Mouse (Mus musculus): Measurements from ENCODE around the gene Cdca7. TPM values are rescaled to one million over a fixed set of nuclear protein-coding genes. Genes with fewer than 3 reads are reported as not detected.
A peak's percentile ranks its signal among the peaks of the same experiment; 100 is the strongest.

Cdca7 gene
- 198 and 207 TPM in 2 replicates for polyA plus RNA-seq (2015; fragmentation: Nextera tagmentation; extraction: Ambion mirVana)

- WGBS = under 1% methylated on average over 58 of the region's 58 CpGs
- peaks cover 12% of the 10 kb centered on the region for H3K27me3 ChIP-seq
- peaks cover 13% of the 10 kb centered on the region for H3K36me3 ChIP-seq (ENCODE audit: poor library complexity, severe bottlenecking)
- peak within 1 kb of the TSS; percentile 87 for H3K27ac ChIP-seq
- peak within 1 kb of the TSS; percentile 85 for H3K4me3 ChIP-seq
- H3K9me3 ChIP-seq (replicated peaks) = no peaks in the 10 kb centered on the region
- peak within 1 kb of the TSS; percentile 86 for H3K9ac ChIP-seq
- H3K4me1 ChIP-seq = peaks cover 54% of the 10 kb centered on the region
- H3K4me2 ChIP-seq = peak within 1 kb of the TSS; percentile 75
- ATAC-seq = peak; percentile 80
These were observed at the start of gene Cdca7 for GRCm38 (mm10) chr2:72475797-72476485. Gene Cdca7, plus strand, starts transcription at chr2:72476159.

DNA sequence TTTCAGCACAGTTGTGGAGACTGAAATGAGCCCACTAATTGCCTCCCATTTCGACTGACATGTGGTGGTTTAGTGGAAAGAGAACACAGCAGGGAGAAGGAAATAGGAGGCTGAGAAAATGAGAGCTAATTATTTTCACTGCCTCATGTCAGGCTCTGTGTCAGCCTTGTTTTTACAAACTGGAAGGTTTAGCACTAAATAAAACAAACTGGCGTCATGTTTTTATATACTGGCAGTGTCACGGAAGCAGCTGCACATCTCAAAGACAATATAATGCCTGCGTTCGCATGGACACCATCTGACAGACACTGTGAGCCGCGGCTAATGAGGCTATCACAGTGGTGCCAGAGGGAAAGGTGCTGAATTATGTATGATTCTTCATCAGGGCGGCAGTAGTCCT is 49.2 kb upstream of the Cdca7 start:
- Histone ChIP-seq H3K4me1 (peaks cover 50% of the 10 kb centered on the region), H3K4me2 (peak overlapping the region; percentile 47), H3K9me3 (replicated peaks) (no peaks in the 10 kb centered on the region), H3K36me3 (ENCODE audit: poor library complexity, severe bottlenecking) (no peaks in the 10 kb centered on the region), H3K4me3 (peak overlapping the region; percentile 15), H3K27me3 (peaks cover 59% of the 10 kb centered on the region), H3K9ac (no peak overlapping the region; the same call in 1 of the 2 replicates), H3K27ac (peak overlapping the region; percentile 84)
- WGBS = 3% methylated on average over 8 of the region's 8 CpGs
- peak; percentile 97 for ATAC-seq

DNA sequence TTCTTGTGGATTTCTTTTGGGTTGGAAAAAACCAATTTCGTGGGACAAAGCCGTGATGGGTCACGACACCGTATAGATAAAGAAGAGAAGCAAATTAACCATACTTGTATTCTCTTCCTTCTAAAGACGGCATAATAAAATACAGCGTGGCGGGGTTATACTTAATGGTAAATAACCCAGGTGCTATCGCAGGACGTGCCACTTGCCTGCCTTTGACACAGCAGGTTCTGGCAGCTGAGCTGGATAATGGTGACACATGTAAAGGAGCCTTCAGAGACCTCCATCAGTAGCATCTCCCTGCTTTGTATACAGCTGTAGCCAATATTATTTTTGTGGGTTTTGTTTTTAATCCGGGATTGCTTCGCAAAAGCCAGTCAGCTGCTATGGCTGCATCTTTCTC is 48.7 kb upstream of the Cdca7 start:
- Histone ChIP-seq H3K9me3 (replicated peaks) (no peaks in the 10 kb centered on the region), H3K4me3 (peak overlapping the region; percentile 15), H3K27ac (peak overlapping the region; percentile 84), H3K36me3 (ENCODE audit: poor library complexity, severe bottlenecking) (no peaks in the 10 kb centered on the region), H3K9ac (no peak overlapping the region), H3K27me3 (peaks cover 54% of the 10 kb centered on the region), H3K4me2 (peak overlapping the region; percentile 47), H3K4me1 (peaks cover 50% of the 10 kb centered on the region)
- peak; percentile 72 for ATAC-seq
- WGBS = 17% methylated on average over 11 of the region's 11 CpGs

- Histone ChIP-seq H3K27ac (no peak overlapping the region), H3K4me3 (no peak overlapping the region), H3K4me1 (0 out of 2 replicates have a peak, but pooled peaks cover 5% of the 10 kb centered on the region), H3K27me3 (0 out of 2 replicates have a peak, but pooled peaks cover 8% of the 10 kb centered on the region), H3K9ac (no peak overlapping the region), H3K36me3 (ENCODE audit: poor library complexity, severe bottlenecking) (no peaks in the 10 kb centered on the region), H3K4me2 (no peak overlapping the region), H3K9me3 (replicated peaks) (no peaks in the 10 kb centered on the region)
- ATAC-seq = no peak
- WGBS = 86% methylated on average over 8 of the region's 8 CpGs
These were observed 36.9 kb upstream of the Cdca7 start for GRCm38 (mm10) chr2:72438941-72439533.

- ATAC-seq = peak; percentile 83
- Histone ChIP-seq H3K27me3 (0 out of 2 replicates have a peak, but pooled peaks cover 4% of the 10 kb centered on the region), H3K4me3 (no peak overlapping the region), H3K4me1 (0 out of 2 replicates have a peak, but pooled peaks cover 5% of the 10 kb centered on the region), H3K36me3 (ENCODE audit: poor library complexity, severe bottlenecking) (no peaks in the 10 kb centered on the region), H3K4me2 (no peak overlapping the region), H3K9ac (no peak overlapping the region), H3K27ac (no peak overlapping the region), H3K9me3 (replicated peaks) (no peaks in the 10 kb centered on the region)
- 76% methylated on average over 9 of the region's 9 CpGs for WGBS
These were observed 34.9 kb upstream of the Cdca7 start for GRCm38 (mm10) chr2:72441010-72441409.

GRCm38 (mm10) chr2:72442825-72443224 is 33.1 kb upstream of the Cdca7 start:
- Histone ChIP-seq H3K4me1 (peaks cover 9% of the 10 kb centered on the region; the same call in 1 of the 2 replicates), H3K4me2 (no peak overlapping the region), H3K27ac (no peak overlapping the region), H3K36me3 (ENCODE audit: poor library complexity, severe bottlenecking) (no peaks in the 10 kb centered on the region), H3K4me3 (no peak overlapping the region), H3K27me3 (no peaks in the 10 kb centered on the region), H3K9ac (no peak overlapping the region), H3K9me3 (replicated peaks) (no peaks in the 10 kb centered on the region)
- WGBS = 96% methylated on average over 6 of the region's 6 CpGs
- ATAC-seq = no peak

DNA sequence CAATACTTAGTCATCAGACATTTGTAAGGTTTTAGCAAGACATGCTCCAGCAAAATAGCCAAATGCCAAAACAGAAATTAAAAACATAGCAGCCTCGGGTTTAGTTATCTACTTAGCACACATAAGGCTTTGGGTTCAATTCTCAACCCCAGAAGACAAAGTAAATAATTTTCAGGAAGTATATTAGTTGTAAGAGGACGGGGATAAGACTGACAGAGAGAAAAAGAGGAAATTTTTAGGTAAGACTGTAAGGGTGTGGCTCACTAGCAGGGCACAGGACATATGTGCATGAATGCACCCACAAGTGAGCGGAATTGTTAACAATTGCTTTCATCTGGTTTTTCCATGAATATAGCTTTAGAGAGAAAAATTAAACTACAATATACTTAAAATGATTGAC is 32.0 kb upstream of the Cdca7 start:
- Histone ChIP-seq H3K36me3 (ENCODE audit: poor library complexity, severe bottlenecking) (no peaks in the 10 kb centered on the region), H3K27me3 (0 out of 2 replicates have a peak, but pooled peaks cover 3% of the 10 kb centered on the region), H3K4me2 (no peak overlapping the region), H3K27ac (no peak overlapping the region), H3K4me1 (peaks cover 11% of the 10 kb centered on the region; the same call in 1 of the 2 replicates), H3K9me3 (replicated peaks) (no peaks in the 10 kb centered on the region), H3K4me3 (no peak overlapping the region), H3K9ac (no peak overlapping the region)
- WGBS = 75% methylated on average over 3 of the region's 3 CpGs
- no peak for ATAC-seq

DNA sequence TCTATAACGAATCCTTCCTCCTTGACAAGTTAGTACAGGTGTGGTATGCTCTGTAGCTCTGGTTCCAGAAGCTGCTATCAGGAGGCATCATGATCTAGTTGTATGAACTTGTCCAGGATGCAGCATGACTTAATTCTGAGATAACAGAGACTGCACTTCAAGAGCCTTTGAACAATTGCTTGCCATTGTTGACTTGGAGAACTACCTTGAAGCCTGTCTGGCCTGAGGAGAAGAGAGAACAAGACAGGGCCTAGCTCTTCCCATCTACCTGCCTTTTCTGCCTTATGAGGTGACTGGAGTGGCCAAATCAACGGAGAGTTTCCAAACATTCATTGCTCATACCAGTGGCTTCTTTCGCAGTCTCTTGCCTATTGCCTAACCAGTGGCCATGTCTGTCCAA is 29.9 kb upstream of the Cdca7 start:
- no peak overlapping the region for H3K27ac ChIP-seq
- H3K4me3 ChIP-seq = no peak overlapping the region
- no peaks in the 10 kb centered on the region for H3K36me3 ChIP-seq (ENCODE audit: poor library complexity, severe bottlenecking)
- H3K9ac ChIP-seq = no peak overlapping the region
- H3K4me1 ChIP-seq = peaks cover 9% of the 10 kb centered on the region; the same call in 1 of the 2 replicates
- 88% methylated on average over 3 of the region's 3 CpGs for WGBS
- H3K27me3 ChIP-seq = 0 out of 2 replicates have a peak, but pooled peaks cover 3% of the 10 kb centered on the region
- no peak for ATAC-seq
- H3K9me3 ChIP-seq (replicated peaks) = no peaks in the 10 kb centered on the region
- no peak overlapping the region for H3K4me2 ChIP-seq

GRCm38 (mm10) chr2:72446615-72447014 is 29.3 kb upstream of the Cdca7 start:
- 32% methylated on average over 5 of the region's 5 CpGs for WGBS
- H3K36me3 ChIP-seq (ENCODE audit: poor library complexity, severe bottlenecking) = no peaks in the 10 kb centered on the region
- no peak for ATAC-seq
- 0 out of 2 replicates have a peak, but pooled peaks cover 3% of the 10 kb centered on the region for H3K27me3 ChIP-seq
- no peak overlapping the region for H3K4me3 ChIP-seq
- no peak overlapping the region for H3K4me2 ChIP-seq
- no peaks in the 10 kb centered on the region for H3K9me3 ChIP-seq (replicated peaks)
- H3K4me1 ChIP-seq = peaks cover 5% of the 10 kb centered on the region; the same call in 1 of the 2 replicates
- H3K27ac ChIP-seq = no peak overlapping the region
- no peak overlapping the region for H3K9ac ChIP-seq

- 28% methylated on average over 3 of the region's 3 CpGs for WGBS
- Histone ChIP-seq H3K9ac (no peak overlapping the region), H3K4me2 (no peak overlapping the region), H3K27ac (no peak overlapping the region), H3K4me1 (peaks cover 8% of the 10 kb centered on the region; the same call in 1 of the 2 replicates), H3K9me3 (replicated peaks) (no peaks in the 10 kb centered on the region), H3K36me3 (ENCODE audit: poor library complexity, severe bottlenecking) (no peaks in the 10 kb centered on the region), H3K27me3 (peaks cover 12% of the 10 kb centered on the region; the same call in 1 of the 2 replicates), H3K4me3 (no peak overlapping the region)
- no peak for ATAC-seq
These were observed 22.4 kb upstream of the Cdca7 start for GRCm38 (mm10) chr2:72453563-72453962.

GRCm38 (mm10) chr2:72456189-72456588 is 19.8 kb upstream of the Cdca7 start:
- 67% methylated on average over 1 of the region's 1 CpGs for WGBS
- Histone ChIP-seq H3K4me3 (no peak overlapping the region), H3K36me3 (ENCODE audit: poor library complexity, severe bottlenecking) (no peaks in the 10 kb centered on the region), H3K4me2 (no peak overlapping the region), H3K4me1 (peaks cover 8% of the 10 kb centered on the region; the same call in 1 of the 2 replicates), H3K27ac (no peak overlapping the region), H3K9me3 (replicated peaks) (no peaks in the 10 kb centered on the region), H3K9ac (no peak overlapping the region), H3K27me3 (peaks cover 9% of the 10 kb centered on the region; the same call in 1 of the 2 replicates)
- ATAC-seq = no peak

- Histone ChIP-seq H3K4me1 (no peaks in the 10 kb centered on the region), H3K4me2 (no peak overlapping the region), H3K27ac (no peak overlapping the region), H3K36me3 (ENCODE audit: poor library complexity, severe bottlenecking) (no peaks in the 10 kb centered on the region), H3K9me3 (replicated peaks) (no peaks in the 10 kb centered on the region), H3K4me3 (no peak overlapping the region), H3K27me3 (0 out of 2 replicates have a peak, but pooled peaks cover 3% of the 10 kb centered on the region), H3K9ac (no peak overlapping the region)
- WGBS = 85% methylated on average over 7 of the region's 7 CpGs
- ATAC-seq = no peak
These were observed 11.5 kb upstream of the Cdca7 start for GRCm38 (mm10) chr2:72464376-72465014.
